Mouse (Mus musculus) urinary bladder, postnatal 10 days (tissue): ENCODE measurements around the gene Gucy2g.

Source experiments
- DNase-seq: peaks from one replicate; pipeline ENCODE4 v3.0.0; 2022; ENCODE audit warnings: low spot score

The Gucy2g gene

DNA sequence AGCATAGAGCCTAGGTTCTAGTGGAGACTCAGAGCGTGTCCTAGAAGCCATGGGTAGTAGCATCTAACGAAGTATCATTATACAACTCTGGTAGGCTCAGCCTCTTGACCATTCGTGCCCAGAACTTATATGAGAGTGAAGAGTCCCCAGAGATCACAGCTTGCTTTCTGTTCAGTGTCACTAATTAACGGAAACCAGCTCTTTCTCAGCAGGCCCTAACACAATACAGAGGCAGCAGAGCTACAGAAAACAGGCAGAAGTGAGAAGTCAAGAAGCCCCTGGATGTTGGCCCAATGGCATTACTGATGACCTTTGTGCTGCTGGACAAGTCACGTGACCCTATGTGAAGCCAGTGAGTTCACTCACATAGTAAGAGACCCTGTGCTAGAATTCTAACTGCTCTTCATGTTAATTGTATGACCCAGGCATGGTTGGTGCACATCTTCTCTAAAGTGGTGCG, at the start of gene Gucy2g:
TSS of gene Gucy2g (minus strand) at position 51 of the 460 bp plus-strand sequence.
- DNase-seq: no peak

DNA sequence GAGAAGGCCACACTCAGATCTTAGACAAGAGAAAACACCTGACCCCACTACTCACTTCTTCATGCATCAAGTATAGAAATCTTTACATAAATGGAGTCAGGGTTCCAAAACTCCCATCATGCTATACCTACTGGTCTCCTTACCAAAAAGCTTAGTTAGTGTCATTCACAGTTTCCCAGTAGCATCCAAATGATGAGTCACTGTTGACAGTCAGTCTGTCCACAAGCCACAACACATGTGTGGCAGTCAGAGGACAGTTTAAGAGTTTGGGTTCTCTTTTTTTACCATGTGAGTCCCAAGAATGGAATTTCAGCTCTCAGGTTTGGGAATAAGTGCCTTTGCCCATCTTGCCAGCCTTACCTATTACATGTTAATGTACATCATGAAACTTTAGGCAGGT, 47.9 kb upstream of the Gucy2g start:
- DNase-seq: no peak

DNA sequence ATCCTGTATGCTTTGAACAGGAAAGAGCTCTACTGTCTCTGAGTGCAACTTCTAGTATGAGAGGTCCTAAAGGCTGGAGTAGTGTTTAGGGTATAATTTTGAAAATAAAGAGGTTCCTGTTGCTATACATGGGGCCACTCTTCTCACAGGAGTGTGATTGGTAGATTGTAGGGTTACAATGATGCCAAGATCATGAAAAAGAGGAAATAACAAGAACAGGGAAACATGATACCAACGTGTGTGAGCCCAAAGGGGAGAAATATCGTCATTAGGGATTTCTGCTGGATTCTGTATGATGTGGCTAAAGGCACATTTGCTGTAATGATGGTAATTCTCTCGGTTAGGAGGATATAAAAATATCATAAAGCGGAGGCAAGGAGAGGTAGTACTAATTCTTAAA, 45.0 kb upstream of the Gucy2g start:
- DNase-seq: no peak

DNA sequence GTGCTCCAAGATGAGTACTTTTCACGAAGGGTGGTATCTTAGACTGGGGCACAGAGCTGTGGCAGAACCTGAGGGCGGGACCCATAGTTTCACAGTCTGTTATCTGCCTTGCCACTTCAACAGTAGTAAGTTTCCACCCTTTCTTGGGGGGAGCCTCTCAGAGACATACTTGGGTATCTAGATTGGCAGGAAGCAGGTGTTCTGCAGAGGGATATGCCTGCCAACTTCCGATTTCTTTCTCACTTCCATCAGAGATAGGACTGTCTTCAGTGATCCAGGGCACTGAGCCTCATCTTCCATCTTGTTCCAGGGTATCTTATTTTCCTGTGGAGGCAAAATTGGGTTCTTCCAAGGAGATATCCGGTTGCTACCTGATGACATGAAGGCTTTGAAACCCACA, 43.1 kb upstream of the Gucy2g start:
- DNase-seq: no peak

DNA sequence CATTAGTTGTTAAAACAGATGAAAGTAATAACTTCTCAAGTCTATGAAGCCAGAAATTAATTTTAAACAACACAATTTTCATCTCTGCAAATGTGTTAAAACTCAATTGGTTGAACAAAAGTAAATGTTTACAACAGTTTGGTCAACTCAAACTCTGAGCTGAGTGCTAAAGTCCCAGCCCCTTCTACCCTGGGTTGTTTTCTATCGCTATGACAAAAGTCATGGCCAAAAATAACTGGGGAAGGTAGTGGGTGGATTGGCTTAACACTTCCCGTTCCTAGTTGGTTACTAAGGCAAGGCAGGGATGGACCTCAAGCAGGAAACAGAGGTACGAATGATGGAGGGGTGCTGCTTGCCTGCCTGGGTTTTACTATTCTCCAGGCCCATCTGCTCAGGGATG, 35.7 kb upstream of the Gucy2g start:
- no peak for DNase-seq

DNA sequence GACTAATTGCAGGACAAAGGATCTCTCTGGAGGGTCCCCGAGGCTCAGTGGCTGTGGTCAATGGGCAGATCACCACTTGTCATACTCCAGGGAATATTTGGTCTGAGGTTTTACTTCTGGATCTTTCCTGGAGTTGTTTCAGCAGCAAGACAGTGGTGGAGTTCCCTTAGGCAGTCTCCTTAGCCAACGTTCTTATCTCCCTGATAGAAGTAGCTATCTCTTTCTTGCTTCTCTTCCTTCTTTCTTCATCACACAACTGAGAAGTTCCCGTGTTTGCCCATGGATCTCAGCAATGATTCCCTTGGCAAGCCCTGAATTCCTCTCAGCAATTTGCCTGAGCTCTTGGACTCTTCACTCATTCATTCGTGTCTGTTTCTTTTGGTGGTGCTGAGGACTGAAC, 35.1 kb upstream of the Gucy2g start:
- no peak for DNase-seq

- DNase-seq: no peak
Observed at GRCm38 (mm10) chr19:55273340-55273739, 32.3 kb upstream of the Gucy2g start.

GRCm38 (mm10) chr19:55271448-55271847, 30.4 kb upstream of the Gucy2g start:
- no peak for DNase-seq

DNA sequence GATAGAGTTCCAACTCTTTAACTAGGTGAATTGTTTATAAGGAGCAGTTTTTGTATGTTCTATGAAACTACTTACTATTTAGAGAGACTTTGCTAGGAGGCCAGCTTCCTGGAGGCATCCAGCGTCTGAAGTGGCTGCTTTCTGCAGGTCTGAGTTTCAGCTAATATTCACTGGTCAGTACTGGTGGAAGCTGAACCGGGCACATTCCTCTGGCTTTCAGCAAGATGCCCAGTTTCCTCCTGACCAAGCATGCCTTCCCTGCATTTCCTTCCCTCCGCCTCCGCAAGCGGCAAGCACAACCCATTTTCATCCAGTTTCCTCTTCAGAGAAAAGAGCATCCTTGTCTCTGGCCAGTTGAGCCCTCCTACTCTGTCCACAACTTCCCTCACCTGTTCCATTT, 28.0 kb upstream of the Gucy2g start:
- DNase-seq: no peak

- no peak for DNase-seq
Observed at GRCm38 (mm10) chr19:55268150-55268549, 27.1 kb upstream of the Gucy2g start.

DNA sequence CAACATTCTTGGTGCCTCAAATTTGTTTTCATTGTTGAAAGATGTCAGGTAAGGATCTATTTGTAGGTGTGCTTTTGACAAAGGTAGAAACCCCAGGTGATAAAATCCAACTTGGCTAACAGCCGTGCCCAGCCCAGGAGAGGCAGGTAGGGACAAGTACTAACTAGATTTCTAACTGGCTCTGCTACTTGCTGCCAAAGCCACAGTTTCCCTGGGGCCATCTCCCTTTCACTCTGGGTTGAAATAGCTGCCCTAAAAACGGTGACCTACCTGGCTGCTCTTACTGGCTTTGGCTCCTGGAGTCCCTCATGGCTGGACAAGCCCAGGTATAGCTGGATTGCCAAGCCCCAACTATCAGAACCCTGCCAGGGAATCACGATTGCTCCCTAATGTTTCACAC, 25.8 kb upstream of the Gucy2g start:
- DNase-seq: no peak

GRCm38 (mm10) chr19:55265269-55265668, 24.2 kb upstream of the Gucy2g start:
- DNase-seq: no peak

- DNase-seq: no peak
Observed at GRCm38 (mm10) chr19:55260389-55261184, 19.6 kb upstream of the Gucy2g start.

- DNase-seq: no peak
Observed at GRCm38 (mm10) chr19:55258514-55258913, 17.5 kb upstream of the Gucy2g start.

DNA sequence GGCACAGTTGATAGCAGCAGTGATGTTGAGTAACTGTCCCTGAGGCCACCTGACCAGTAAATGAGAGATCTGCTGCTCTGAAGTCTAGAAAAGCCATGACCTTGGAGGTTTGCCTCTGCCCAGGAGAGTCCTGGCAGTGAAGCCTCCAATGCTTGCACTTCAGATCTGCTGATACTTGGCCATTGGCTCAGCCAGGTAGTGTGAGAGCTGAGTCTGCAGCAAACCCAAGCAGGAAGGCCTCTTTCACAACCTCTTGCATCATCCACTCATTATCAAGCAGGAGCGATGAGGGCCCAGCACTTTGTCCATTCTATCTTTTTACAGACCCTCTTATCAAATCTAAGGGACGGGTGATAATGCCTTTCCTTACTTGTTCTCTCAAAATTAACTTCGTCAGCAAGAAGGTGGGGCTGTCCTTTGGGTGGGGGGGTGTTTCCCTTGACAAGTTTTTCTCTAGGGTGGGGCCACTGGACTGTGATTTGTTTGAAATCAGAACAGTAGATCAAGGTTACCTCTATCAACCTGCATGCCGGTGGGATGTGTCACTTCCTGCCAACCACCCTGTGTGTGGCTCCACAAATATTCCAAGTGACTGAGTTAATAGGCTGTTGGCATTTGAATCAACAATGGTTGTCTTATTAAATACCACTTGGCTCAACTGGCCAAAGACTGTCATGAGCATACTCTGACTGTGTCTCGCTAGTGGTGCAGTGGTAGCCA, 16.8 kb upstream of the Gucy2g start:
- no peak for DNase-seq

- no peak for DNase-seq
Observed at GRCm38 (mm10) chr19:55256156-55256555, 15.1 kb upstream of the Gucy2g start.

GRCm38 (mm10) chr19:55254513-55255016, 13.5 kb upstream of the Gucy2g start:
- no peak for DNase-seq

DNA sequence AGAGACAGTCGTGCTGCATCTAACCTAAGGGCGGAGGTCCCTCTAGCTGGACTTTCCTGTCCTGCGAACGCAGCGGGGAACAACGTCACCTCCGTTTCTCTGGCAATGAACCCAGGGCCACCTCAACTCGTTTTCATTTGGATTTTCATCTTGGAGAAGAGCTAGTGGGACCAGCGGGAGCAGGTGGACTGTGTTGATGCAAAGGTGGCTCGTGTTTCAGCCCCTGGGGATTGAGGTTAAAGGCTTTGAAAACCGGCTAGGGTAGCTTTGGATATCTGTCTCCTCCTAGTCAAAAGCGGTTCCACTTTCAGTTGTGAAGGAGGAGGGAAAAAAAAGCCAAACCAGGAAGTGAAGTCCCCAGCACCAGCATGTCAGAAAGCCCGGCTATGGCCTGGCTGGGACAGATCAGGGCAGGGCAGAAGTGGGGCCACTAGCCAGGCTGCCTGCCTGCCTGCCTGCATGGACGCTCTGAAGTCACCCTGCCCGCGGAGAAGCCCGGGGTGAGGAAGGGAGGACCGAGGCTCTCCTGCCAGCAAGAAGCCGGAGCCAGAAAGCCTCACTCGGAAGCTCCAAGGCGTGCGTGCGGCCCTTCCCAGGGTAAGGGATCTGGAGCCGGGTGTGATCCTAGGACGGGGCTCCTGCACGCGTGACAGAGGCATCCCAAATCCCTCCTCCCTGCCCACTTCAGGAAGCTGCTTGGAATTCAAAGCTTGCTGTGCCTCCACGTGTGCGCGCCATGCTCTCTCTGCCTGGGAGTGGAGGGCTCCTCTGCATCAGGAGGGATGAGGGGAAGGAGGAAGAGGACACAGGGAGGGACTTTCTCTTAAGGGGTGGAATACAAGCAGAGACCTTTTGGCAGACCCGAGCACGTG, 12.8 kb upstream of the Gucy2g start:
- no peak for DNase-seq

GRCm38 (mm10) chr19:55253239-55253569, 12.2 kb upstream of the Gucy2g start:
- DNase-seq: no peak

GRCm38 (mm10) chr19:55251383-55252124, 10.5 kb upstream of the Gucy2g start, which contains the start of gene Acsl5:
TSS of gene Acsl5 (plus strand) at chr19:55251938.
- DNase-seq: no peak

- DNase-seq: no peak
Observed at GRCm38 (mm10) chr19:55250451-55250850, 9.4 kb upstream of the Gucy2g start.
